Mouse (Mus musculus) skeletal muscle tissue, adult 2 months (tissue): ENCODE measurements around the gene Tarbp1.
A peak's percentile ranks its signal among the peaks of the same experiment; 100 is the strongest.
"Not testable (repeated sequence)": the region's sequence is repeated elsewhere in the genome, so short reads cannot be mapped to it uniquely, and the experiment has no call there.

Experiments used
- DNase-seq: peaks from one replicate; pipeline ENCODE4 v3.0.0-alpha.2; 2012; ENCODE audit warnings: low read depth, low spot score

Tarbp1 gene

GRCm38 (mm10) chr8:126494160-126495110 is 19.6 kb upstream of the Tarbp1 start:
- DNase-seq, result no peak

- DNase-seq, result no peak
These were observed 8.1 kb upstream of the Tarbp1 start for GRCm38 (mm10) chr8:126482938-126483337.

- DNase-seq, result no peak
These were observed 7.5 kb upstream of the Tarbp1 start for GRCm38 (mm10) chr8:126482348-126482720.

GRCm38 (mm10) chr8:126481494-126482347 is 6.9 kb upstream of the Tarbp1 start:
- no peak for DNase-seq

- DNase-seq, result no peak
These were observed 5.5 kb upstream of the Tarbp1 start for GRCm38 (mm10) chr8:126480366-126480765.

GRCm38 (mm10) chr8:126478714-126479113 is 3.8 kb upstream of the Tarbp1 start:
- no peak for DNase-seq

- DNase-seq, result not testable (repeated sequence)
These were observed 1.4 kb upstream of the Tarbp1 start for GRCm38 (mm10) chr8:126476151-126476855.

GRCm38 (mm10) chr8:126475738-126476137 is 873 bp upstream of the Tarbp1 start:
- DNase-seq, result not testable (repeated sequence)

- no peak for DNase-seq
These were observed 1.0 kb downstream of the Tarbp1 start for GRCm38 (mm10) chr8:126473802-126474298.

- no peak for DNase-seq
These were observed 10.8 kb downstream of the Tarbp1 start for GRCm38 (mm10) chr8:126464071-126464470.

GRCm38 (mm10) chr8:126461735-126462134 is 13.1 kb downstream of the Tarbp1 start:
- DNase-seq, result no peak

GRCm38 (mm10) chr8:126460274-126460673 is 14.6 kb downstream of the Tarbp1 start:
- DNase-seq, result no peak

- DNase-seq, result no peak
These were observed 19.5 kb downstream of the Tarbp1 start for GRCm38 (mm10) chr8:126455383-126455782.

- DNase-seq, result no peak
These were observed 23.7 kb downstream of the Tarbp1 start for GRCm38 (mm10) chr8:126451158-126451557.

- no peak for DNase-seq
These were observed 35.9 kb downstream of the Tarbp1 start for GRCm38 (mm10) chr8:126438937-126439336.

GRCm38 (mm10) chr8:126433827-126434226 is 41.0 kb downstream of the Tarbp1 start:
- no peak for DNase-seq

- no peak for DNase-seq
These were observed 45.2 kb downstream of the Tarbp1 start for GRCm38 (mm10) chr8:126429635-126430034.

GRCm38 (mm10) chr8:126424946-126425345 is 49.9 kb downstream of the Tarbp1 start:
- DNase-seq, result no peak

GRCm38 (mm10) chr8:126424163-126424562 is 50.7 kb downstream of the Tarbp1 start:
- DNase-seq, result no peak

- DNase-seq, result no peak
These were observed 52.0 kb downstream of the Tarbp1 start for GRCm38 (mm10) chr8:126422920-126423300.

GRCm38 (mm10) chr8:126422174-126422919 is 52.5 kb downstream of the Tarbp1 start, which contains the start of gene Coa6:
TSS of gene Coa6 (plus strand) at chr8:126422515.
- peak; percentile 92 for DNase-seq
